Mouse (Mus musculus) hindbrain, embryonic 13.5 days (tissue): ENCODE measurements at regions not wholly inside any gene's neighbourhood (a gene's known extent, or its start where the extent isn't known, plus 50 kb on each side); places are given as distances from the start of the nearest gene placed in this dataset.
A peak's percentile ranks its signal among the peaks of the same experiment; 100 is the strongest.

Experiments used
- ATAC-seq: fragments of 200-750 bp; cut with Nextera tagmentation; 2 replicates; pipeline ENCODE4 v1.8.0; 2017; ENCODE audit warnings: moderate TSS enrichment; ENCODE audit not compliant: low FRiP score
- H3K27ac ChIP-seq: fragments of 300-500 bp; sonication (generic); 2 replicates; pipeline ENCODE4 v1.5.1; 2015; ENCODE audit warnings: inconsistent platforms, mild to moderate bottlenecking, moderate library complexity
- H3K27me3 ChIP-seq: fragments of 300-500 bp; sonication (generic); 2 replicates; pipeline ENCODE4 v1.6.1; 2015; ENCODE audit warnings: mild to moderate bottlenecking, inconsistent platforms
- H3K36me3 ChIP-seq: fragments of 300-500 bp; sonication (generic); 2 replicates; pipeline ENCODE4 v1.6.1; 2015; ENCODE audit warnings: mild to moderate bottlenecking, inconsistent platforms
- H3K4me1 ChIP-seq: fragments of 300-500 bp; sonication (generic); replicated peaks from 2 replicates; pipeline ENCODE4 v1.6.1; 2015; ENCODE audit warnings: inconsistent platforms
- H3K4me2 ChIP-seq: fragments of 300-500 bp; sonication (generic); 2 replicates; pipeline ENCODE4 v1.6.1; 2015; ENCODE audit warnings: inconsistent platforms, mild to moderate bottlenecking, moderate library complexity
- H3K4me3 ChIP-seq: fragments of 300-500 bp; sonication (generic); 2 replicates; pipeline ENCODE4 v1.5.1; 2015; ENCODE audit warnings: mild to moderate bottlenecking, inconsistent platforms
- H3K9ac ChIP-seq: fragments of 300-500 bp; sonication (generic); 2 replicates; pipeline ENCODE4 v1.6.1; 2015; ENCODE audit warnings: mild to moderate bottlenecking, inconsistent platforms
- H3K9me3 ChIP-seq: fragments of 300-500 bp; sonication (generic); 2 replicates; pipeline ENCODE4 v1.6.1; 2016; ENCODE audit warnings: inconsistent platforms
- WGBS: fragments of 180-500 bp; shearing (Covaris S2); methylation state at CpG from one replicate; pipeline ENCODE4 v1.1.7; 2015; 5-methylcytosine and 5-hydroxymethylcytosine counted together

GRCm38 (mm10) chr15:10890220-10890921 is 61.8 kb upstream of the C1qtnf3 start:
- 55% methylated on average over 8 of the region's 8 CpGs for WGBS
- Histone ChIP-seq H3K9me3 (no peaks in the 10 kb centered on the region), H3K36me3 (no peaks in the 10 kb centered on the region), H3K4me2 (no peak overlapping the region), H3K4me3 (no peak overlapping the region), H3K27me3 (no peaks in the 10 kb centered on the region), H3K9ac (no peak overlapping the region), H3K27ac (peak overlapping the region; percentile 30; the same call in 1 of the 2 replicates), H3K4me1 (peaks cover 10% of the 10 kb centered on the region)
- 0 out of 2 replicates have a peak, but pooled peaks have one; percentile 71 for ATAC-seq

DNA sequence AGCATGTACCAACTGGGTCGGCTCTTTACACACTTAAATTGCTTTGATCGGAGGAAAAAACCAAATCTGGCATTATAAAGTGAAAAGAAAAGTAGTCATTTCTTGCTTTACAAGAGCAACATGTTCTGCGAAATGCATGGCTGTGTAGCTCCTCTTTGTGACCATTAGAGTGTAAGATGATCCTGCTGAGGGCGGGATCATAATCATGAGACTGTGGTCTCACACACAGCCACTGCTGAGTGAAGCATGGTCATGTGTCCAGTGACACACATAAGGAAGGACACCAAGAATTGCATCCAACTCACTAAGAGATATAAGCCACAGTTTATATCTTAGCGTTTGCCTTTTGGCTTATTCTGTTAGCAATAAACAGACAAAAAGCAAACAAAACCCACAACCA is 53.8 kb upstream of the C1qtnf3 start:
- Histone ChIP-seq H3K4me3 (no peak overlapping the region), H3K9me3 (no peaks in the 10 kb centered on the region), H3K4me2 (no peak overlapping the region), H3K9ac (no peak overlapping the region), H3K27me3 (no peaks in the 10 kb centered on the region), H3K27ac (no peak overlapping the region), H3K36me3 (no peaks in the 10 kb centered on the region), H3K4me1 (no peaks in the 10 kb centered on the region)
- ATAC-seq: no peak
- 92% methylated on average over 5 of the region's 5 CpGs for WGBS

- no peaks in the 10 kb centered on the region for H3K36me3 ChIP-seq
- H3K27me3 ChIP-seq: no peaks in the 10 kb centered on the region
- no peak overlapping the region for H3K4me2 ChIP-seq
- H3K27ac ChIP-seq: no peak overlapping the region
- H3K9me3 ChIP-seq: no peaks in the 10 kb centered on the region
- H3K4me1 ChIP-seq: no peaks in the 10 kb centered on the region
- no peak for ATAC-seq
- H3K4me3 ChIP-seq: no peak overlapping the region
- 80% methylated on average over 4 of the region's 4 CpGs for WGBS
- H3K9ac ChIP-seq: no peak overlapping the region
Measured at GRCm38 (mm10) chr15:10898715-10899486, 53.2 kb upstream of the C1qtnf3 start.

- ATAC-seq: no peak
- Histone ChIP-seq H3K27me3 (no peaks in the 10 kb centered on the region), H3K4me1 (no peaks in the 10 kb centered on the region), H3K9me3 (no peaks in the 10 kb centered on the region), H3K4me2 (no peak overlapping the region), H3K27ac (no peak overlapping the region), H3K36me3 (no peaks in the 10 kb centered on the region), H3K4me3 (no peak overlapping the region), H3K9ac (no peak overlapping the region)
- 95% methylated on average over 7 of the region's 7 CpGs for WGBS
Measured at GRCm38 (mm10) chr15:10899904-10900303, 52.2 kb upstream of the C1qtnf3 start.

- Histone ChIP-seq H3K4me2 (no peak overlapping the region), H3K4me1 (no peaks in the 10 kb centered on the region), H3K27ac (no peak overlapping the region), H3K4me3 (no peak overlapping the region), H3K27me3 (no peaks in the 10 kb centered on the region), H3K9ac (no peak overlapping the region), H3K36me3 (no peaks in the 10 kb centered on the region), H3K9me3 (no peaks in the 10 kb centered on the region)
- ATAC-seq: no peak
- WGBS: 48% methylated on average over 3 of the region's 3 CpGs
Measured at GRCm38 (mm10) chr15:10901075-10901474, 51.1 kb upstream of the C1qtnf3 start.

DNA sequence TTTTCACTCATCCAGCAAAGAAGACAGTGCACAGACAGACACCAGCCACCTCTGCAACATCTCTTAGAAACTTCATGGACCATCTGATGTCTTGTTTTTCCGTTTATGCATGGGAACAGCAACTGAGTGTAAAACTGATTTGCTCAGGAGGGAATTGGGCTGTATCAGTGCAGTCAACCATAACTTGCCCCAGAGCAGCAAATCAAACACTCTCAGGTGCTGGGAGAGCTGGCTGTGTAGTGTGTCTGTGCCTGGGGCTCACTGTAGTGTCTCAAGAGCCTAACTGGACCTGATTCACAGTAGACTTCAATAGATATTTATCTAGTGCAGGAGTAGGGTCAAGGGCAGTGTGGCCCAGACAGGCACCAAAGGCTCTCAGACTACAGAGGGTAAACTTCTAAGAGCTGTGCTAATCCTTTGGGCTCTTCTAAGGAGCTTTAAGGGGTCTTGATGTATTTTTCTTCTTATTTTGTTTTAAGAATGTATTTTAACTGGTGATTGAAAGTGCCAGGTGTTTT is 50.3 kb upstream of the C1qtnf3 start:
- Histone ChIP-seq H3K9me3 (no peaks in the 10 kb centered on the region), H3K4me3 (no peak overlapping the region), H3K4me1 (no peaks in the 10 kb centered on the region), H3K9ac (no peak overlapping the region), H3K36me3 (no peaks in the 10 kb centered on the region), H3K27ac (no peak overlapping the region), H3K27me3 (no peaks in the 10 kb centered on the region), H3K4me2 (no peak overlapping the region)
- 64% methylated on average over 1 of the region's 1 CpGs for WGBS
- ATAC-seq: no peak
